Mouse (Mus musculus): ENCODE data around the gene Ttbk2.

Ttbk2 gene

DNA sequence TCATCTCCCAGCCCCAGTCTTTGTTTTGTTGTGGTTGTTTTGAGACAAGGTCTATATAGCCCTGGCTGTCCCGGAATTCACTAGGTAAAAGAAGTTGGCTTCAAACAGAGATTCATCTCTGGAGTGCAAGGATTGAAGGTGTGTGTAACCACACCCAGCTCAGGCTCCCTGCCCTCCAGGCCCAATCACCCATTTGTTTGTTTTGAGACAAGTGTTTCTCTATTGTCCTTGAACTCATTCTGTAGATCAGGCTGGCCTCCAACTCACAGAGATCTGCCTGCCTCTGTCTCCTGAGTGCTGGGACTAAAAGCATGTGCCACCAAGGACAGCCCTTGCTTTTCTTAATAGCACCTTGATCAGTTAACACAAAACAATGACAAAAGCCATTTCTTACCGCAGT lies 102.4 kb downstream of the Ttbk2 start:
- no peak for DNase-seq (ENCODE audit: low read depth, low spot score)

DNA sequence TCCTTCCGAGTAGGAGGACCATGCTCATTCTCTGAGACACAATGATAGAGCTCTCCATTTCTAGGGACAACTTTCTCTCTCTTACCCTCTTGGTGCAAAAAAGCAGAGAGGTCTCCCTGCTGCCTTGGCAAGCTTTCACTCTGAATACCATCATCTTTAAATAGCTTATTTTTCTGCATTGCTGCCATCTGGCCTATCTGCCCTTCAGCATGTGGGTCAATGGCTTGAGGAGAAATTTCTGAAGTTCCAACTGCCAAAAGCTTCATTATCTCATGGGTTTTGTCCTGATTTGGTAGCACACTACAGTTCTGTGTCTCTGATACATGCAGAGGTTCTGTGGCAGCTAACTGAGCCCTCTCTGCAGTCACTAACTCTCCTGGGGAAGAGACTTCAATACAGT lies 104.9 kb downstream of the Ttbk2 start:
- no peak for DNase-seq (ENCODE audit: low read depth, low spot score)

DNA sequence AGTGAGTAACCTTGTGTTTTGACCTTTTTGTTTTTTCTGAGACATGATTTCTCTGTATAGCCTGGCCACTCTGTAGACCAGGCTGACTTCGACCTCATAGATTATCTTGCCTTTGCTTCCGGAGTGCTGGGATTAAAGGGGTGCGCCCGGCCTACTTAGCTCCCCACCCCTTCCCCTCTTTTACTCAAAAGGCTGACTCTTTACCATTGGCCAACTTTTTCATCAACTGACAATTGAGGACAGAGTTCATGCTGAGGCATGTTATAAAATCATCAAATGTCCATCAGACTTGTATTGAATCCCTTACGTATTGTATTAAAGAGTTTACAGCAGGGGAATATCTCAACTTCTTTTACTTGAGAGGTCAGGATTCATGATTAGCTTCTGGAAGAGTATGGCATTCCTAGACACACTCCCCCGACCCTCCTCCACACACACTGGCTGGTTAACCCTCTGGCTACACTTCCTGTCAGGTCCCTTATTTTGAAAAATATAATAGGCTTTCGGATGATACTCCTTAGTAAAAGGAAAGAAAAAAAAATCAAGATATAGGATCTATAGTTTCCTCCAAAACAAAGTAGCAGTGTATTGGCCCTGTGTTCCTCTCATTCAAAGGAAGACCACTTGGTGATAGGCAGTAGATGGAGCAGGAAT lies 118.4 kb downstream of the Ttbk2 start:
- no peak for DNase-seq (ENCODE audit: low read depth, low spot score)

DNA sequence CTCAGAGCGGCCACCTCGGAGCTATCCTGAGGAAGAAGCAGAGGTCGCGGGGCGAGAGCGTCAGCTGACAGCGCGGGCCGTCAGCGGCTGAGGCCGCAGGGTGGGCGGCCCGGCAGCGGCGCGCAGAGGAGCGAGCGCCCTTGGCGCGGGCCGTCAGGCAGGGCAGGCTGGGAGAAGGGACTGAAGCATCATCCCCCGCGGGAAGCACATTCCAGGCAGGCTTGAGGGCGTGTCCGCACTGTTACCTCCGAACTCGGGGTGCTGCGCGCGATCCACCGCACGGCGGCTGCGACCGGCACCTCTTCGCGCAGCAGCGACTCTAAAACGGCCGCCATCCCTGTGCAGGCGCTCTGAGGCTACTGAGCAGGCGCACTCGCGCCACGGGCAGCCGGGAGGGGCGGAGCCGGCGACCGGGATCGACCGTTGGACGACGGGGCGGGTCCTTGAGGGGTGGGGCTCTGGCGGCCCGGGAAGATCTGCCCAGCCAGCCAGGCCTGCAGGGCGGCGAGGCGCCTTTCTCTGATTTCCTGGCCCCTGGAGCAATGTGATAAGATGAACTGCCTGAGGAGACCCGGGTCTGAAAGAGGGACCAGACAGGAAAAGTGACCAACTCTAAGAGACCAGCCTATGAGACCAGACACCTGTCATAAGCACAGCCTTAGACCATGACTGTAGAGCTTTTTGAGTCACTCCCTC lies 119.1 kb downstream of the Ttbk2 start:
- DNase-seq (ENCODE audit: low read depth, low spot score), result peak; percentile 82

DNA sequence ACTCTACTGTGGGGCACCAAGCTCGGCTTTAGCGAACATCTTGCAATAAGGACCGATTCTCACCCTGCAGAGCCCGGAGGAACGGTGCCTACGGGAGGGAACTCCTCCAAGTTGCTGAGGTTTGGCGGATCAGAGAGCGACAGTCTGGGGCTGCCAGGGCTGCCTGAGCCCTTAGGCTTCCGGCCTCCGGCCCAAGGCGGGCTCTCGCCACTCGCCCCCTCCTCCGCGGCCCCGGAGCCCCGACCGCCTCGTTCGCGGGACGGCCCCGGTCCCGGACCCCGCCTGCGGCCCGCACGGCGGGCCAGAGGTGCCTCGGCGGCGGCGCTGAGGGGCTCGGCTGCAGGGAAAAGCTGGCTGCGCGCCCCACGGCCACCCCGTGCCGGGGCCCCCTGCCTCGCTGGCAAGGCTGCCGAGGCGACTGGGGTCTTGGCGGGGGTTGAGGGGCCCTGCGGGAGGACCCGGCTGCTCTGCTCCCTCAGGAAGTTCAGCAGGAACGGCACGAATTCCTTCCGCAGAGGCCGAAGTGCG lies 119.7 kb downstream of the Ttbk2 start:
- DNase-seq (ENCODE audit: low read depth, low spot score), result no peak

DNA sequence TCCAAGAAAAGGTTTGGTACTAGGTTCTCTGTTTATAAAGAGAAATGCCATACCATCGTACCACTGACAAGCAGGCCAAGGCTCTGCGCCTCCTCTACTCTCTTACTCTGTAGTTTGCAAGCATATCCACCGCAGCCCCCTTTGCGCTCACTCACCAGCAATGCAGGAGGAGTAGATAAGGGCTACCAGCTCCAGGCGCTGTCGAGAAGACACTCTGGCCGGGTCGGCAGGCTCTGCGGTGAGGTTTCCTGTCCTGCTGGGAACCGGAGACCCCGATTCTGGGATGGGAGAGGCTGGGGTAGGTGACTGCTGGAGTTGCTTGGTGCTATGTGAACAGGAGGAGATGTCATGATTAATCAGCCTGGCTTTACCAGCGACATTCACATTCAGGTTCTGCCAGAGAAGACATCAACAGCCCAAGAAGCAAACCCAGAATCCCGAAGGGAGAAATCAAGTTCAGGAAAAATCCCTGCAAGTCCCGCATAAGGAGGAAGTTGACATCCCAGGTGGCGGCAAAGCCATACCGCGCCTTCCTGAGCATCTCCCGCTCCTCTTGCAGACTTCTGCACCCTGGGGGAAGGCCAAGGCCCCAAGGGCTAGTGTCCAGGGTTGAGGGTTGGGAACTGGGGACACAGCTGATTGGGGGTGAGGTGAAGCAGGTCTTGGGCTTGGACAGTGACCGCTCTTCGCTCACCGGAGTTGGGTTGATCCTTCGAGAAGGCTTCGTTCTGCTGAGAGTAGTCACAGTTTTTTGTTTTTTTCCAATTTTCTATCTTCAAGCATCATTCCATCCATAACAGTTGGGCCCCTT lies 120.4 kb downstream of the Ttbk2 start:
- DNase-seq (ENCODE audit: low read depth, low spot score), result no peak

DNA sequence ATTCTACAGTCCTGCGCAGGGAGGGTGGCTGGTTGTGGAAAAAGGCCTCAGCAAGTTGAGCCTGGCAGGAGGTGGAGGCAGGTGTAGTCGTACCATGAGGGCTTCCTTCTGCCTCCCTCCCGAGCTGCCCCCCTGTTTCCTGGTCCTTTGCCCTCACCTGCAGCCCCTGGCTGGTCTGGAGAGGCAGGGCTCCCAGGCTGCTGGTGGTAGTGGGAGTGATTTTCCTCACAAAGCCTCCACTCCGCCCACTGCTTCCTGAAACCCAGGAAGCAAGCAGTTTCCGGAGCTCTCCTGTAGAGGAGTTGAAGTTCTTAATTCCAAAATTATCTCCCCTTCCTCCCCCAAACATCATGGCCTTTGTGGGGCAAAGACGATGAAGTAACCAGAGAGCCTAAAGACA lies 126.2 kb downstream of the Ttbk2 start:
- no peak for DNase-seq (ENCODE audit: low read depth, low spot score)

DNA sequence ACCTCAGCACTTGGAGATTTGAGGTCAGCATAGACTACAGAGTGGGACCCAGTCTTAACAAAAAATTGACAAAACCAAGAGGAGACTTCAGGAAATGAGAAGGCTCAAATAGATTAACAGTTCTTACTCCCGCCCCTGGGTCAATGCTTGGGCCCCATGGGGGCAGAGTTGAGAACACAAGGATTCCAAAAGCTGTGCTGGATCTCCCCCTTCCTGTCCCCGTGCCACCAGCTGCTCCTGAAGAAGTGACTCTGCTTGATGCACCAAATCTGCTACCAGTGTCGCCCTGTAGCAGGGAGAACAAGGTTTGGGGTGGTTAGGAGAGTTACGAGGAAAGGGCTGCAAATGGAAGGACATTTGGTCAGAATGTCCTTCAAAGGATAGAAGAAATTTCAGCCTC lies 126.8 kb downstream of the Ttbk2 start:
- no peak for DNase-seq (ENCODE audit: low read depth, low spot score)

DNA sequence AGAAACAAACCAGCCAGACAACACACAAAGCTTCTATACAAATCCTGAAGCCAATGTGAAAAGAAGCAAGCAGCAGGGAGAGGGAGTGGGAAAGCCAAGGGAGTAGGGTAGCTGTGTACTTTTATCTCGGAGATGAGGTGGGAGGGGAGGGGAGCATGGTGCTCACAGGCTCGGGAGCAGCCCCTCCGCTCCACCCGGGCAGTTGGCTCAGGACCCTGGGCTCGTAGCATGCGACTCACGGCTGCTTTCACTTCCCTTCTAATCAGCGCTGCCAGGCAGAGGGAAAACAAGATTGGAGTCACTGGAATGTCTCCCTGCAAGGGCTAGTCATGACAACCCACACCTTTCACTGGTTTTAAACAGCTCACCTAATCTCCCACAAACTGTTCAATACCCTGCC lies 127.9 kb downstream of the Ttbk2 start:
- no peak for DNase-seq (ENCODE audit: low read depth, low spot score)

DNA sequence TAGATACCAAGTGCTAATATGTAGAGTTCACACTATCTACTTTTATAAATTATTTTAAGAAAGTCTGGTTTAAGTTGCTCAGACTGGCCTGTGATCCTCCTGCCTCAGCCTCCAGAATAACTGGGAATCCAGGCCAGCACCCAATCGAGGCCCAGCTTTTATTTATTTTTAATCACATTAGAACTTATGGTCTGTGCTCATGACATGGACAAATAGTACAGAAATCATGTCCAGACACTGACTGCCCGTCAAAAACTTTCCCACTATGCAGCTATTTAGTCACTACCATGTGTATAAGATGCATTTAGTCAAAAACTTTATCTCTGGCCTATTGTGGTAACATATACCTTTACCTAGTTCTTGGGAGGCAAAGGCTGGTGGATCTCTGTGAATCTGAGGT lies 128.5 kb downstream of the Ttbk2 start:
- no peak for DNase-seq (ENCODE audit: low read depth, low spot score)

DNA sequence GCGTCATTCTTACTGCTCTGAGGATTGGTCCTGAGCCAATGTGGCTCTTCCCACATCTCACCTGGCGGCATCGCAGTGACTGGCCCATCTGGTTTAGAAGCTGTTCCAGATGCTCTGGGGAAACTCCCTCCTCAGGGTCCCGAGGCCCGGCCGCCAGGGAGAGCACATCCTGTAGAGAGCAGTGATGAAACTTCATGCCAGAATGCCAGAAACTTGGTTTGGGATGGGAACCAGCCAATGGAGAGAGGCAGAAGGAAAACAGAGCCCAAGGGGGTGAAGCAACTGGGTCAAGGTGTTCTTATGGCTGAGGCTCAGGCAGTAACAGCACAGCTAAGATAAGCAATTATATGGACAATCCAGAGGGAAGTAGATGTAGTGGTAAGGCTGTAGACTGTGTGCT lies 129.6 kb downstream of the Ttbk2 start:
- no peak for DNase-seq (ENCODE audit: low read depth, low spot score)

DNA sequence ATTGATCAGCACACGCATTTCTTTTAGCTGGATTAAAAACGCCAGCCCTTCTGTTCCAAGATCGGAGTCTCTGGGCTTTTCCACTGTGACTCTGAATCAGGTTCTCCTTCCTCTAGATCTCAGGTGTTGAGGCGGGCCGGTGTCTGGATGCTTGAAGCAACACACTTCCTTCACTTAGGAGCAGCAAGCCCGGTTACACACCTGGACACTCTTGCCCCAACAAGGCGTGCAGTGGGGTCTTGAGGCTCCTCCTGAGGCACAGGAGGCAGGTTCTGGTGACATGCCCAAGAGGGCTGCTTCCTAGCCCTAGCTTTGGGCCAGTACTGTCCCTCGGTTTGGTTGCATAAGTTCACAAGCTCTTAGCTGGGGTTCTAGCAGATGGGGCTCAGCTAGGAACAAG lies 131.9 kb downstream of the Ttbk2 start:
- no peak for DNase-seq (ENCODE audit: low read depth, low spot score)

DNA sequence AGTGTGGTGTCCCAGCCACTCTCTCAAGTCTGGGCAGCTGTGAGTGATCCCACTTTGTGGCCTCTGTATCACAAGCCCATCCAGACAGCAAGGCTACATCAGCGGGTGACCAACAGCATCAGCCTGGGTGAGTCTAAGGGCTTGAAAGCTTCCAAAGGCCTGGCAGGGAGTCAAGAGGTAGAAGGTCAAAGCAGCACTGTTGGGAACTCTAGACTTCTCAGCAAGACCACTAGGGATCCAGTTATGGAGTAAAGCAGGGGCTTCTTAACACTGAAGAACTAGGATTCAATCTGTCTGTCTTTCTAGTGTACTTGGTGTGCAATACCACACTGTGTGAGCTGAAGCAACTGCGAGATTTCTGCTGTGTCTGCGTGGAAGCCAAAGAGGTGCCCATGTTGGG lies 137.0 kb downstream of the Ttbk2 start:
- no peak for DNase-seq (ENCODE audit: low read depth, low spot score)

DNA sequence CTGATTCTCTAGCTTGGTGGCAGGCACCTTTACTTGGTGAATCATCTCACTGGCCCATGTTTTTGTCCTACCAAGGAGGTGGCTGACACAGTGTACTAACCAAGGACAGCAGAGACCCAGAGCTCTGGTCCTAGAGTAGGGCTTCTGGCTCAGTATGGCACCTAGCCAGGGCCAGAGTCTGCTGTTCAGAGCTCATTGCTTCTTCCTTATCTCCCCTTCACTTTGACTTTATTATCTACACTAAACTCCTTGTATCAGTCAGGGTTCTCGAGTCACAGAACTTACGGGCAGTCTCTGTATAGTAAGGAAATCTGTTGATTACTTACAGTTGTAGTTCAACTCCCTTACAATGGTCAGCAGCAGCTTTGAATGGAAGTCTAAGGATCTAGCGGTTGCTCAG lies 139.5 kb downstream of the Ttbk2 start:
- no peak for DNase-seq (ENCODE audit: low read depth, low spot score)

DNA sequence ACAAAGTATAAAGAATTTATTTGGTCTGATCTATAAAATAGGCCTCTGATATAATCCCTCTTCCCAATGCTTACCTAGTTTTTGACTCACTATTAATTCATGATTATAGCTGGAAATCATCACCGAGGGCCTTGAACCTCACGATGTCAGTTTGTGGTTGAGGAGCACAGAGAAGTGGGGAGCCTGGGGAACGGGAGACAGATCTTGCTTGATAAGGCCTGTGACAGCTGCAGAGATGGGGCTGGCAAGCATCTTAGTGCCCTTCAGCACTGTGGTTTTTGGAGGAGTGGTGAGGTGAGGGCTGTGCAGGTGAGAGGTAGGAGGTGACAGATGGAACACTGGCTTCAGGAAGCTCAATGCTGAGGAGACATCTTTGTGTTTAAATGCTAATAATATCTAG lies 140.2 kb downstream of the Ttbk2 start:
- no peak for DNase-seq (ENCODE audit: low read depth, low spot score)

DNA sequence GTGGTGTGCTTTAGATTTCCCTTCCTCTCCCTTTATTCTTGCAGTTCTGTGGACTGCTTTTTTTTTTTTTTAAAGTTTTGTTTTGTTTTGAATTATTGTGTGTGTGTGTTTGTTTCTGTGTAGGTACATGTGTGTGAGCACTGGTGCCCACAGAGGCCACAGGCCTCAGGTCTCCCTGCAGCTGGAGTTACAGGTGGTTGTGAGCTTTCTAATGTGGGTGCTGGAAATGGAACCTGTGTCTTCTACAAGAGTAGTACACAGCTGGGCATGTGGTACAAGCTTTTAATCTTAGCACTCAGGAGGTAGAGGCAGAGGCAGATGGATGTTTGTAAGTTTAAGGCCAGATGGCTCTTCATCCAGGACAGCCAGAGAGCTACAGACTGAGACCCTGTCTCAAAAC lies 143.4 kb downstream of the Ttbk2 start:
- DNase-seq (ENCODE audit: low read depth, low spot score), result no peak

DNA sequence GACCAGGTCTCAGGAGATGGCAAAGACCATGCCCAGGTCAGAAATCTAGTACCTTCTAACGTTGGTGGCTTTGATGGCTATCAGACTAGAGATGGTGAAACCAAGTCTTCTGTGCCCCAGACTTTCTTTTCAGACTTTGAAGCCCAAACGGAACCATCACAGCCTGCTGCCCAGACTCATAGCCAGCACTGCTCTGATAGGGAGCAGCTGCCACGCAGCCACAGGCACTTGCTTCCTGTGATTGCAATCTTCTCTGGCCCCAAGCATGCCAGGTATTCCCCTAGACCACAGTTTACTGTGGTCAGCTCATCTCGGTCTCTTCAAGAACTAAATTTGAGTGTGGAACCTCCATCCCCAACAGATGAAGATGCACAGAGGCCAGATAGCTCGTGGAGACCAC lies 147.7 kb downstream of the Ttbk2 start:
- DNase-seq (ENCODE audit: low read depth, low spot score), result no peak

DNA sequence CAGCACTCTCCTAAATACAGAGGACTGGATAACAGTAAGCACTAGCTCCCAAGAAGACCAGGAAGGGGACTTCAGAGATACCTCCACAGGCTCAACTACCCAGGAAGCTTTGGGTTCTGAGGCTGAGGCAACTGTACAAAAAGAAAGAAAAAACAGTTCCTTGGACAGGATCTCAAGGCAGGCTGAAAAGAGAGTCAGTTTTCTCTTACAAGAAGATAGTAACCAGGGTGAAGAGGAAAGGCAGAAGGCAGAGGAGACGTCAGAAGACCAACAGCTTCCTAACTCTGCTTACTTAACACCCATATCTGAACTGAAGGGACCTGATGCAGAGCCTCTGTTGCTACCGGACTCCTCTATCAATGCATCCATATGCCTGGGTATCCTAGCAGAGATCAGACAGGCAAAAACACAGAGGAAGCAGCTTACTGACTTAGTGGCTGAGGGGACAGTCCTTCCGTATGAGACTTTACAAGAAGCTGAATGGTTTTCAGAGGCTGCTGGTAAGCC lies 150.0 kb downstream of the Ttbk2 start:
- no peak for DNase-seq (ENCODE audit: low read depth, low spot score)

DNA sequence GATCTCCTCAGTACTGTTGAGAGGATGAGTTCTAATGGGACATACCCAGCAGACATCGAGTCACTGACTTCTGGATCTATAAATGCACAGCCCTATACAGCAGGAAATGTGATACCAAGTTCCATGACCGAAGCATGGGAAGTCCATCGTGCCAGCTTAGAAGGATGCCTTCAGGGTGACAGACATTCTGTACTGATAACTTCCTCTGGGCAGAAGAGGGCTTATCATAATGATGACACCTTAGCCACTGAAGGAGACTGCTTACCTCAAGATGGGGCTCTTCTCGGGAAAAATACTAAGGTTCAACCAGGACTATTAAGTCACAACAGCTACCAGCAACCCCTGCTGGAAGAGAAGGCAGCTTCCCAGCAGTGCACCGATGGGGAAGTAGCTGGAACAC lies 152.6 kb downstream of the Ttbk2 start:
- no peak for DNase-seq (ENCODE audit: low read depth, low spot score)

Data from retina, adult 2 months (tissue).